Mouse (Mus musculus) adrenal gland, postnatal 14 days (tissue): ENCODE measurements at regions not wholly inside any gene's neighbourhood (a gene's known extent, or its start where the extent isn't known, plus 50 kb on each side); places are given as distances from the start of the nearest gene placed in this dataset.

Experiments used
- DNase-seq: peaks from one replicate; pipeline ENCODE4 v3.0.0; 2021; ENCODE audit warnings: mixed read lengths

- peak; percentile 37 for DNase-seq
These were observed 263.4 kb upstream of the Nfe2l3 start for GRCm38 (mm10) chr6:51168775-51169695.

DNA sequence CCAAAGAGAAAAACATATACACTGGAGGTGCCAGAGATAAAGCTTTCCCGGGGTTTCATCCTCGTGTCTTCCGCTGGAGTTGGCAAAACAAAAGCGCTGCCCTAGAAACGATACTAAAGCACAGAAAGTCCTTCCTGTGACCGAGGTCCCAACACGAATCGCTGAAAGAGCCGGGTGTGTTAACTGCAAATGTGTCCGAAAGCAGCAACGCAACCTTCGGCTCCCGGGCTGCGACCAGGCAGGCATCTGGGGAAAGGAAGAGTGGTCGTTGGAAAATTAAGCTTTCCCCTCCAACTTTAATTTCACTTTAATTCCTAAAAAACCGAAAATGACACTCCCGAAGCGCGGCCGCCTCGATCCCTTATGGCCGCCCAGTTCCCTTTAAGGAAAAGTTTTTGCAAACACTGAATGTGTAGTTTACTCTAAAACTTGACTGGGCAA, 262.5 kb upstream of the Nfe2l3 start:
- no peak for DNase-seq

- DNase-seq: peak; percentile 55
These were observed 262.1 kb upstream of the Nfe2l3 start for GRCm38 (mm10) chr6:51170414-51170813.

GRCm38 (mm10) chr6:51170871-51171270, 261.6 kb upstream of the Nfe2l3 start:
- DNase-seq: peak; percentile 59

DNA sequence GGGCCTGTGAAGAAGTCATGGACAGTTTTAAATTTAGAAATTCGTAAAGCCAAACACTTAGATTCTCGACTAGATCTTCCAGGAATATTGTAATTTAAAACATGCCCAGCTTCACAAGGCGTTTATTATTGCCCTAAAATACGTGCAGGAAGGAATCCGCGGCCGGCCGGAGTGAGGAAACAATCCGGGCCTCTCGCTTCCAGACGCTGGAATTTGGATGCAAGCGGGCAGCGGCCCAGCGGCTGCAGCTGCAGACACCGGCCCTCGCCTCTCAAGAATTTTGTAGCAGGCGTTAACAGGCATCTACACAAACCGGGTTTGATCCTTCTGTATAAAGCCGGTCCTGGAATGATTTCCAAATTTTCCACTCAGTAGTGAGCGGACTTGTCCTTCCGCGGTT, 260.7 kb upstream of the Nfe2l3 start:
- peak; percentile 70 for DNase-seq

- DNase-seq: no peak
These were observed 260.1 kb upstream of the Nfe2l3 start for GRCm38 (mm10) chr6:51172331-51172791.

GRCm38 (mm10) chr6:51172856-51173619, 259.4 kb upstream of the Nfe2l3 start:
- peak; percentile 87 for DNase-seq

GRCm38 (mm10) chr6:51173620-51174442, 258.6 kb upstream of the Nfe2l3 start:
- no peak for DNase-seq

- DNase-seq: no peak
These were observed 257.9 kb upstream of the Nfe2l3 start for GRCm38 (mm10) chr6:51174443-51175021.

DNA sequence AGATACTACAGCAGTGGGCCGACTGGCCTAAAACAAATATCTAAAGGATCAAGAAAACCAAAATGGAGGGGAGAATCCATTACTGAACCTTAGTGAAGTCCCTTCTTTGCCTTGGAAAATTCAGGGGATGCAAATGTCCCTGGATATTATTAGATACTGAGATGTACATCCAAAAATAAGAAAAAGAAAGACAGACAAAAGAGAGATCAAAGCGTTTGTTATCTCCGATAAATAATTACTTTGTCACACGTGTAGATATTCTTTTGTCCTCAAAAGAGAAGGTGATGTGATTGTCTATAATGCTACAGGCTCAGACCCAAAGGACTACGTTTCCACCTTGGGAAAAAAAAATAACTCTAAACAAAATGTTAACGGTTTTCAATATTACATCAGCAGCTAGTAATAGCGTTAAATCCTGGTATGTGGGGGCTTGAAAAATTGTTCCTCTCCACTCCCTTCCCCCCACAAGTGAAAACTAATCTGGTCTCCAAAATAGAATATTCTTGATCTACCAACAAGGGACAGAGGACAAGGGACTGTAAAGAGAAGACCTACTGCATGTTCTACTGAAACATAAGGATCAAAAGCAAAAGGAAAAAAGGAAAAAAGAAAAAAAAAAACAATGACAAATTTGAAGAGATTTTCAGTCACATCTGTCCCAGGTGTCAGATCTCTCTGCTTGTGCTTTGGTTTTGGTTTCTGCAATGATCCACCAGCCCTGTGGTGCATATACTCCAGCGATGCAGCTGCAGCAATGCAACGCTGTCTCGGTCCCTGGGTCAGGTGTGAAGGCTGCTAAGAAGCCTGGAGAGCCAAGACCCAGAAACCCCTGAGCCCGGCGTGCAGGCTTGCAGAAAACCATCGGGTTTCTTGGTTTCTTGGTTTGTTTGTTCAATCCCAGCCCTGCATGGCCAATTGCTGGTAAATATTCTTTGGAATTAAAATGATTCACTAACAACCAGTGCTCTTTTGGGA, 256.6 kb upstream of the Nfe2l3 start:
- DNase-seq: no peak

DNA sequence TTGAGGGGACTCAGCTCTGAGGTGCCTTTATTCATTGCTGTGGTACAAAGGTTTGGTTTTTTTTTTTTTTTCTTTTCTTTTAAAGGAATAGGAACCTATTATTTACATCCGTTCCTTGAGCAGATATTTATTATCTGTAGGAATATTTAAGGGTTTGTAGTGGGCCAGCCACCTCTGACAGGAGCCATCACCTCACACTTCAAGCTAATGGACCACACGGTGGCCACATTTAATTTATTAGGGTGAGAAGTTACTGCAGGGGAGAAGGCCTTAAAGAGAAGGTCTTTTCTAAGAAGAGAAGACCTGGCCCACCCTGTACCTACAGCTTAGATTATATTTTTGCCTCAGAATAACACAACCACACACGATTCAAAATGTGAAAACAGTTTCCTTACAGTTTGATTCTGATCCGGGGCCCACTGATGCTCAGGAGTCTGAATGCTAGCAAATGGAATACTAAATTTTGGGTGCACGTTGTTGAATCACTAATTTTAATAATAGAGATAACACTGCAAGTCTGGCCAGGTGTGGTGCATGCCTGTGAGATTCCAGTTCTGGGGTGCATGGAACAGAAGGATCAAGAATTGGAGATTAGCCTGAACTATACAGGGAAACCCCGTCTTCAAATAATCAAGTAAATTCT, 255.6 kb upstream of the Nfe2l3 start:
- no peak for DNase-seq

DNA sequence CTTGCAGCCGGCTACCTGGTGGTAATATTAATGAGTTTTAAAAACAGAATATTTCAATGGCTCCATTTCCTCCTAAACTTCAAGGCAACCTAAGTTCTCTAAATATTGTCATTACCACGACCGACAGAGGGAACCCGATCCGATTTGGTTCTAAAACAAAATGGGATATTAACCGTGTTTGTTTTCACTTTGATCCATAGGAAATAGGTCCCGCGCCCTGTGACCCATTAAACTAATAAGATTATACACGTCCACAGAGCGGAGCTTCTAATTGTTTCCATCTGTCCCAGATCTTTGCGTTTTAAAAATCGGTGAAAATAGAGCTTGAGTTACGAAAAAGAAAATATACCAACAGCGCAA, 254.8 kb upstream of the Nfe2l3 start:
- DNase-seq: no peak

DNA sequence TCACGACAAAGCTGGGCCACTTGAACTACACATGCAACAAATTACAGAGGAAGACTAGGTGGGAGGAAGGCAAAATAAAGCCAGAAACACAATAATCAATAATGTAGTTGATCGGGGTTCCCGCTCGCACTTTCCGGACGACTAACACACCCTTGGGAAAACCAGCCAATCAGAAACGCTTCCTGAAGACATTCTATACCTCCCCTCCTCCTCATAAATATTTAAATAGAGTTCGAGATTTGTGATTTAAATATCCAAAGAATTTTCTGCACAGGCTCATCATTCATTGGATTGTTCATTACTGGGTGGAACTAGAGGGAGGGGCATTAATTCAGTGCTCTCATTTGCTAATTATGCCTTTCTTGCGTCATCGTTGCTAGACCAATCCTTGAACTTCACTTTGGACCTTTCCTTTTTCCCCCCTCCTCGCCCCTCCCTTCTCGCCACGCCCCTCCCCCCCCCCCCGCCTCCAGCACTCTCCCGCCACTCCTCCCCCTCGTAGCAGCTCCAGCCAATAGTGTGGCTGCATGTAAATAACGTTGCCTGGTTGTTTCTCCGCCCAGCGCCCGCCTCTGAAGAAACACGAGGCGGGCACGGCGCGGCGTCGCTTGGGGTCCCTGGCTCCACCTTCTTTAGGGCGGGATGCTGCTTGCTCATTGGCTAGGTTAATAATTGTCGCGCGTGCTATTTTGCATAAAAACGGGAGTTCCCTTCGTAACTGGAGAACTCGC, 254.2 kb upstream of the Nfe2l3 start:
- DNase-seq: peak; percentile 91

DNA sequence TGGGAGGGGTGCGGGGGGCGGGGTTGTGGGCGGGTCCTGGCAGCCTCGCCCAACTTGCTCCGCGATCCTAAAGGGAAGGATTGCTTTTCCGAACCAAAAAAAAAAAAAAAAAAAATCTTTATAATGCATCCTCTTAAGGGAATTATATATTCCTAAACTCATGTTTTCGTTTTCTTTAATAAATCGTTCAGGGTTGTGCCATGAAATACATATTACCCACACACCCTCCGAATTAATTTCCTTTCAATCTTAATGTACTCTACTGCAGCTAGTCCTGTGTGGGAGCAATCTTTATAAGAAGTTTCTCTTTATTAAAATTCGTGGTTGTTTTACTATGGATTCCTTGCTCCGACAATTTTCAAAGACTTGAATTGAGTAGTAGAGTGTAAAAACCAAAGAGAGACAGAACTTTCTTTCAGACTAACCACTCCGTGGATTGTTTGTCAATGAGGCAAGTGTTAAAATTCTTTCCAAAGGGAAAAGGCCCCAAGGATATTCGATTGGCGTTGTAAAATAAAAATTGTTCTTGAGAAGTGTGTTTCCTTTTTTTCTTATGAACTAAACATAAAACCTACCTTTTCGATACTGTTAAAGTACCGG, 253.6 kb upstream of the Nfe2l3 start:
- no peak for DNase-seq

- no peak for DNase-seq
These were observed 252.5 kb upstream of the Nfe2l3 start for GRCm38 (mm10) chr6:51179741-51180537.

DNA sequence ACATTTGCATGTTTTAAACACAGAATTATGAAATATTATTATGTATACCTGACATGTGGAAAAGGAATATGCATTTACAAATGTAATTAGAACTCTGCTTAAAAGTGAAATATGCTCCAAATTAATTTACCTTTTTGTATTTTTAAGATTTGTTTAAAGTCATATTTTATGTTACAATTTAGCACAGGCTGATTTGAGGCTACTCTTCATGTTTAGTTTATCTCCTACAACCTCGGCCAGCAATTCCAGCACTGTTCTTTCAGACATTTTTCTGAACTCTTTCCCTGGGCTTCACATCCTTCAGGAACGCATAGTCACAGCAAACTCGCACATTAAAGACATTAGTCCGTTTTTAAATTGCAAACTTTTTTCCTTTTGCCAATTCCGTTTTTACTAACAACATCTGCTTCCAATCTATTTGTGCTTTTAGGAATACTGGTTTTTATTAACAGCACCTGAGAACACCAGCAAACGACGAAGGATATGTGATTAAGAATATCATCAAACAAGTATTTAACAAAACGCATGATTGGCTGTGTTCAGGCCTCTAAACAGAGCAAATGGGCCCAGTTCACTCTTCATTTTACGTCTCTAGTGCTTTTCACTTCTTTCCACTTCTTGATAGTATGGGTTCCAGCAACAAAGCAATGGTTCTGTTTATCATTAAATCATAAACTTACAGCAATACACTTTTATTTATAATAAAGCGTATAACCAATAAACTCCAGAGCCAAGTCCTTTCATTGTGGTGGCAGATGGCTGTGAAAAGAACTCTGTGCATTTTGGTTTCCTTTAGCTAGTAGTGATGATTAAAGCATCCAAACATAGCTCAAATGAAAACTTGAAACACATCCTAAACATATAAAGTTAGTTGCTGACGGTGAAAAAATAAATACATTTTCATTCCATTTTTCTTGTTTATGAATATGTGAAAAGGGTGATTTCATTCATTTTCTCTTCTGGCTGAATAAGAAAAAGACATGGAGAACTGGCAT, 251.3 kb upstream of the Nfe2l3 start:
- DNase-seq: no peak

DNA sequence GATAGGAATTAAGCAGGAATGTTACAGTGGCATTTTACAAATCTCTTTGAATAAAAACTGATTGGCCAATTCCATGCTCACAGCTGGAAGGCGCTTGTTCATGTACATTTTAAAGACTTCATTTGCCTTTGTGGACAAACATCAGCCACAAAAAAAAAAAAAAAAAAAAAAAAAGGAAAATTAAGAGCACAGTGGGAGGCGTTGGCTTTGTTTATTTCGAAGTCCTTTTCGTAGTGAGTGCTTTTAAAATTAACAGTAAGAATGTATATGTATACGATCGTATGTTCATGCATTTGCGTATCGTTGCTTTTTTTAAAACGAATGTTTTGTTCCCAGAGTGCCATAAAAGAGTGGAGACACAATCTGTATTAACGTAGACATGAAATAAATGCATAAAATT, 250.6 kb upstream of the Nfe2l3 start:
- DNase-seq: no peak
